1 mouse cellular context compared by ENCODE assay signal in the genomic region with DNA sequence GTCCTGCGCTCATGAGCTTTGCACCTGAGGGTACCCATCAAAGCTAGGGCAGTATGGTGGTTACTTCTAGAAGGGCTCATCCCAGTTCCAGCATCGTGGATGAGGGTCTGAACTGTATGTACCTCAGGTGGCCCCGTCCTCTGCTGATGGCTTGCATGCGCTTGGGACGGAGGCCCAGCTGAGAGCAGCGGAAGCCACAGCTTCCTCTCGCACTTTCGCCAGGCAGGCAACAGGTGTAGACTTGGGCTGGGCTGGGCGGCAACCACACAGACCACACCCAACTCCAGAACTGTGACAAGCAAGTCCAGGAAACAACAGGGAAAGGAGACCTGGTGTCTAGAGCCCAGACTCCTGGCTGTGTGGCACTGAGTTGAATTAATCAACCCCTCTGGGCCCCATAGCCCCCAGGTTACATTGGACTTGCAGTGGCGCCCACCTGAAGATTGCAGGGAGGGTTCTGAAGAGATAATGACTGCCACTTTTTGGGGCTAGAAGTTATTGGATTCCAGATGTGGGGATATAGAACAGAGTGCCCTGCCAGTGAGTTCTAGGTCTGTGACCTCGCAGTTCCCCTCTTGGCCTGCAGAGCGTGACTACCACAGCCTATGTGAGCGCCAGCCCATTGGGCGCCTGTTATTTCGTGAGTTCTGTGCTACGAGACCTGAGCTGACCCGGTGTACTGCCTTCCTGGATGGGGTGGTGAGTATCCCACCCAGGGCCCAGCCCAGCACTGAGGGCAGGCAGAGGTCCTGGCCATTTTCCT.
TF ChIP-seq lines count a peak whose summit lies in the region.

No protein-coding gene starts in this region.

TF ChIP-seq in CH12.LX, 34 proteins besides CTCF, POLR2A, EP300 and RAD21 (continued from another document):
- TF ChIP-seq TBP (conservative IDR thresholded peaks at IDR 0.05; ENCODE audit: low read depth, low read length), result no peak
